Comparison of ENCODE assay signal across 23 mouse cellular contexts in the genomic region with DNA sequence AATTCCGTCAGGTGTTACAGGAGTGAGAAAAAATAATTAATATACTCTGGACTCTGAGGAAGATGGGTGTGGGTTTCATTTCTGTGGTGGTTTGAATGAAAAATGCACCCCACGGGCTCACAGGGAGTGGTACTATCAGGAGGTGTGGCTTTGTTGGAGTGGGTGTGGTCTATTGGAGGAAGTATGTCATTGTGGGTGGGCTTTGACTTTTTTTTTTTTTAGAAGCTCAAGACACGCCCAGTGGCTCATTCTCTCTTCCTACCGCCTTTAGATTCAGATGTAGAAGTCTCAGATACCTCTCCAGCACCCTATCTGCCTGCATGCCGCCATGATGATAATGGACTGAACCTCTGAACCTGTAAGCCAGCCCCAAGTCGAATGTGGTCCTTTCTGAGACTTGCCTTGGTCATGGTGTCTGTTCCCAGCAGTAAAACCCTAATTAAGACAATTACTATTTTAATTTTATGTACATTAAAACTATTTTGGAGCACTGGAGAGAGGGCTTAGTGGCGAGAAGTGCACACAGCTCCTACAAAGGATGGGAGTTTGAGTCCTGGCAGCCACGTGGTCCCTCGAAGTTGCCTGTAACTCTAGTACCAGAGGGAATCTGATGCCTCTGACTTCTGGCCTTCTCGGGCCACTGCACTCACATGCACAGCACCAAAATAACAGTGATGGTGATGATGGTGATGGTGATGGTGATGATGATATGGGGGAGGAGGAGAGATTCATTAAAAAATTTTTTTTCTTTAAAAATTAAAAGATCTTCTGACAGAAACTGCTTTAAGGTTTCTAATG.
DNase-seq lines count a peak whose midpoint lies in the region; ATAC-seq and TF ChIP-seq lines count a peak whose summit lies in the region.
"Had no signal": no experiment of that assay in that cellular context is flagged by ENCODE, and none has a peak within 500 bp of the region (broad histone marks: within the 10 kb centered on the region; RNA-seq: fewer than 3 reads in every experiment).

No protein-coding gene starts in this region.

- WGBS in heart, embryonic 11.5 days (ENCODE audit: insufficient replicate concordance) = 86% methylated on average over 10 of the region's 10 CpGs

- intact Hi-C loops in left cerebral cortex, postnatal 10 days (cut with DNase I) = no loop called here

- H3K9me3 ChIP-seq in heart, embryonic 11.5 days (replicated peaks; ENCODE audit: control insufficient read depth, low read length) = no peaks in the 10 kb centered on the region
- no peaks in the 10 kb centered on the region for H3K9me3 ChIP-seq in E14TG2a.4 (ENCODE audit: low read length)
- H3K9me3 ChIP-seq: embryonic facial prominence, embryonic 10.5 days; forebrain, embryonic 13.5 days; heart, embryonic 10.5 days; heart, embryonic 15.5 days; hindbrain, embryonic 13.5 days had no signal

- H3K4me3 ChIP-seq in heart, embryonic 11.5 days (ENCODE audit: low read depth, low read length) = no peak overlapping the region
- peak overlapping the region; percentile 73 for H3K4me3 ChIP-seq in E14TG2a.4 (replicated peaks; ENCODE audit: low read length)
- H3K4me3 ChIP-seq: embryonic facial prominence, embryonic 10.5 days; forebrain, embryonic 13.5 days; gastrocnemius, adult 2 months; heart, embryonic 10.5 days; heart, embryonic 15.5 days; hindbrain, embryonic 13.5 days had no signal

- H3K4me2 ChIP-seq in heart, embryonic 11.5 days = no peak overlapping the region
- H3K4me2 ChIP-seq: forebrain, embryonic 13.5 days; heart, embryonic 15.5 days; hindbrain, embryonic 13.5 days had no signal

- H3K9ac ChIP-seq in heart, embryonic 11.5 days (ENCODE audit: low read depth, low read length) = no peak overlapping the region
- H3K9ac ChIP-seq: forebrain, embryonic 13.5 days; forebrain, postnatal 0 days; heart, embryonic 15.5 days; hindbrain, embryonic 13.5 days had no signal

- H3K27ac ChIP-seq in heart, embryonic 11.5 days (ENCODE audit: low read depth, low read length) = no peak overlapping the region
- H3K27ac ChIP-seq: embryonic facial prominence, embryonic 10.5 days; forebrain, embryonic 13.5 days; gastrocnemius, adult 2 months; heart, embryonic 10.5 days; heart, embryonic 15.5 days; hindbrain, embryonic 13.5 days; hindbrain, postnatal 0 days had no signal

- no peak for TF ChIP-seq CTCF in E14TG2a.4 (conservative IDR thresholded peaks at IDR 0.05; ENCODE audit: low read length)

- no peaks in the 10 kb centered on the region for H3K4me1 ChIP-seq in heart, embryonic 11.5 days (ENCODE audit: control insufficient read depth, insufficient read depth, low read length)
- peaks cover 40% of the 10 kb centered on the region for H3K4me1 ChIP-seq in E14TG2a.4 (replicated peaks; ENCODE audit: low read depth, low read length)
- H3K4me1 ChIP-seq: embryonic facial prominence, embryonic 10.5 days; forebrain, embryonic 13.5 days; heart, embryonic 15.5 days; hindbrain, embryonic 13.5 days had no signal

- H3K27me3 ChIP-seq in heart, embryonic 11.5 days (ENCODE audit: control insufficient read depth, insufficient read depth, low read length) = no peaks in the 10 kb centered on the region
- no peaks in the 10 kb centered on the region for H3K27me3 ChIP-seq in E14TG2a.4 (ENCODE audit: insufficient read depth, low read length)
- H3K27me3 ChIP-seq: forebrain, embryonic 13.5 days; heart, embryonic 15.5 days; hindbrain, embryonic 13.5 days had no signal

- no peak for ATAC-seq in heart, embryonic 11.5 days (replicated peaks; ENCODE audit: insufficient number of reproducible peaks, low FRiP score, low TSS enrichment)
- no peak for ATAC-seq in frontal cortex, adult (ENCODE audit: low TSS enrichment)
- ATAC-seq: forebrain, embryonic 13.5 days; forebrain, postnatal 0 days; hindbrain, postnatal 0 days had no signal

- DNase-seq in heart, adult 11 months = peak; percentile 49
- DNase-seq in MEL-GATA-1-ER (ENCODE audit: extremely low read depth, low read depth) = peak; percentile 12
- DNase-seq in layer of hippocampus, adult 8-10 months (ENCODE audit: low spot score in 2 of 2) = no peak
- no peak for DNase-seq in left cerebral cortex, postnatal 10 days (ENCODE audit: extremely low spot score in 1 of 2, low spot score in 2 of 2)
- DNase-seq: adrenal gland, adult 2 months; adrenal gland, postnatal 36 days; cerebellum, adult 2 months; cerebellum, postnatal 10 days; forebrain, postnatal 0 days; gastrocnemius, adult 2 months; gastrocnemius, postnatal 36 days; heart, adult 18-20 months; heart, postnatal 14 days; kidney, adult 11 months had no signal

- no peaks in the 10 kb centered on the region for H3K36me3 ChIP-seq in heart, embryonic 11.5 days (ENCODE audit: control insufficient read depth, insufficient read depth, low read length)
- H3K36me3 ChIP-seq in E14TG2a.4 (ENCODE audit: insufficient read depth, low read length) = no peaks in the 10 kb centered on the region
- H3K36me3 ChIP-seq: embryonic facial prominence, embryonic 10.5 days; heart, embryonic 10.5 days; heart, embryonic 15.5 days; hindbrain, embryonic 13.5 days had no signal

Comparison
In these comparisons a context has a peak if more than half of its experiments do, and no peak if none do; other contexts are left out.
1. DNase-seq: peak in heart, adult 11 months (single experiment) and MEL-GATA-1-ER (single experiment); none in layer of hippocampus, adult 8-10 months (0 of 2) and left cerebral cortex, postnatal 10 days (0 of 2).